Mouse (Mus musculus) thymus, postnatal 10 days (tissue): Measurements from ENCODE around the gene Olfr298.

Experiments
- DNase-seq, 2 experiments: peaks; one replicate each; pipeline ENCODE4 v3.0.0; 2021; ENCODE audit warnings: low spot score in 2 of 2

Olfr298 gene

GRCm38 (mm10) chr7:86492384-86492783 is at the start of gene Olfr298:
Gene Olfr298 (minus strand): TSS chr7:86492484.
- no peak for DNase-seq

GRCm38 (mm10) chr7:86519668-86520067 is 27.4 kb upstream of the Olfr298 start, which contains the start of gene Olfr297:
Gene Olfr297 (plus strand): TSS chr7:86519968.
- no peak for DNase-seq

DNA sequence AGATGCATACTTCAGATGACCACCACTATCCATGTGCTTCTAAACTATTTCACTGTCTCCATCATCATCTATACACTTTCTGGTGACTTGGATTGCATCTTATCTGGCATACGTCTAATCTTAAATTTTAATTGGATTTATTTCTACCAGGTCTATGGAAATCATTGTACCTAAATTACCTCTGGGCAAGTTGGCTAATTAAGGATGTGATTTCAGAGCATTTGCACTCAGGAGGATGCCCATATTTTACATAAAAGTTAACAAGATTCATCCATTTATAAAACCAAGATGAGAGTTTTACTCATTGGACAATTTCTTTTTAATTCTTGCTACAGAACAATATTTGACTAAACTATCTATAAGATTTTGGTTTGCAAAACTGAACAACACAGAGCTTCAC is 32.7 kb downstream of the Olfr298 start, which contains the start of gene Olfr299:
Gene Olfr299, plus strand, starts transcription at position 301 of the 400 bp plus-strand sequence.
- no peak for DNase-seq
